Mouse (Mus musculus) lung, adult 2 months (tissue): ENCODE data around the gene Pax8.

ENCODE experiments used
- CTCF ChIP-seq: fragments of 200-500 bp; IDR thresholded peaks from 2 replicates; pipeline ENCODE4 v1.5.1; 2011; ENCODE audit warnings: mild to moderate bottlenecking, low read length, control low read depth; ENCODE audit not compliant: insufficient read depth
- POLR2A ChIP-seq: fragments of 200-500 bp; IDR thresholded peaks from 2 replicates; pipeline ENCODE4 v1.6.1; 2011; ENCODE audit warnings: low read depth, mild to moderate bottlenecking, control low read depth, low read length, borderline replicate concordance; ENCODE audit errors: extremely low read depth

DNA sequence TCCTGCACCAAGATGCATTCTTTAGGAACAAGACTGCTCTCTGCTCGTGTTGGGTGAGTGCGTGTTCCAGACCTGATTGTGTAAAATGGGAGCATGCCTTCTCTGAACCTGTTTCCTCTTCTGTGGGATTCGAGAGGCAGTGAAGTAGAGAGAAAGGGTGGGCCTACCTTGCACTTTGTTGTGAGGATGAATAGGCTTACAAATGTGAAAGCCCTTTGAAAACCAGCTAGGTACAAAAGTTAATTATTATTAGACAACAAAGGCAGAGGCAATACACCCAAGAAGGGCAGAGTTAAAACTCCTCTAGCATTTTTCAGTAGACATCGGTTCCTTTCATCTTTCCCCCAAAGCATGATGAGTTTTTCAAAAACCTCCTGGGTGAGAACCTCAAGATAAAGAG lies 3.2 kb upstream of the Pax8 start:
- no peak for TF ChIP-seq CTCF
- no peak for TF ChIP-seq POLR2A
